Mouse (Mus musculus) inflammation-experienced regulatory T-cells, adult 6 months (primary cell): ENCODE results near the gene Med20. TPM values are rescaled to one million over a fixed set of nuclear protein-coding genes. Genes with fewer than 3 reads are reported as not detected.

Source experiments
- ATAC-seq: one replicate; pipeline ENCODE4 v1.8.0; 2017
- polyA plus RNA-seq, 3 experiments: library from polyadenylated mRNA; unstranded; fragments of 100-300 nt; shearing (Covaris generic); gene quantifications; one replicate each; pipeline ENCODE4 v1.2.1; 2017

The Med20 gene
- polyA plus RNA-seq: 10 to 100 TPM; 27.6 to 32.3 (median 28.1) TPM

DNA sequence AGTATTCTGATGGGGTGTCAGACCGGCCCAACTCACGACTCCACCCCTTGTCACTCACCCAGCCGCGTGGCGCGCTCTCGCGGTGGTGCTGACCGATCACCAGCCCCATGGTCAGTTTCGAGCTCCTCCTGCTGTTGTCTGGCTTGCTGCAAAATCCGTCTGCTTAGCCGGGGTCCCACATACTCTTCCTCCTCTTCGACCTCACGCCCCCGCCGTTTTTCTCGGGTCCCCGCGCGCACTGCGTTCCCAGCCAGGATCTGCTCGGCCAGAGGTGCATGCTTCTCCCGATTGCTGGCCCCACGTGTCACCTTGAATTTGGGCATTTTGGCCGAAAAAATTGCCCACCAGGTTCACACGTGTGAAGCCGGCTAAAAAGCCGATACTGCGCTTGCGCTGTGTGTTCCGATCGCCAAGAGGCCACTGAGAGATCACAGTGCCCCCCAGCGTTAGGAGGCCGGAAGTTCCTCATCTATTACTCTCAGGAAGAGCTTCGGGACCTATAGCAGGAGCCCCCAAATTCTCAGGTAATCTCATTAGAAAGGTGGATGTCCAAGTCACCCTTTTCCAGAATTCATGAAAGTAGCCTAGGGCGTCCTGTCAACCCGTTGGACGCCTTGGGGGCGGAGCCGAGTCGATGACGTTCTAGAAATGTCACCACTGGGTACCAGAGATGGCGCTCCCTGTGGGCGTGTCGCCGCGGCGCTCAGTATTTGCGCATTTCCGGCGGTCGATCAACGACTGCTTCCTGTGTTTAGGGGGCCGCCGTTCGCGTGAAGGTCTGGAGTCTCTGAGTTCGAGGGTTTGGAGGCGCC, at the start of gene Med20, which contains the start of the genes Bysl and Gm20517:
TSS of gene Med20 (plus strand) at position 734 of the 812 bp plus-strand sequence.
TSS of gene Bysl (minus strand) at position 644 of the 812 bp plus-strand sequence.
TSS of gene Gm20517 (plus strand) at position 741 of the 812 bp plus-strand sequence.
- ATAC-seq: peak; percentile 94

DNA sequence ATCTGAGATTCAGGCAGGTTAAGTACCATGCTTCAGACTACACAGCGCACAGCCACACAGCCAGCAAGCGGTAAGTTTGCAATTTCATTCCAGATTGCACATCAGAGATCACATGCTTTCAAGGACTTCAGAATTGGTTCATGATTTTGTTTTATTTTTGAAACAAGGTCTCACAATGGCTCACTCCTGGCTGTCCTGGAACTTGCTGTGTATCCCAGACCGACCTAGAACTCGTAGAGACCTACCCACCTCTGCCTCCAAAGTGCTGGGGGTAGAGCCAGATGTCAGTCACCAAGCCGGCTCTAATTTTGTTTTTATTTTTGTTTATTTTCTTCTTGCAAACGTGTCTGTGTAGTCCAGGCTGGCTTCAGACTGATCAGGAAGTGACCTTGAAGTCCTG, 48.5 kb upstream of the Med20 start:
- ATAC-seq: no peak

- ATAC-seq: peak; percentile 46
Observed at GRCm38 (mm10) chr17:47564612-47565011, 46.8 kb upstream of the Med20 start.

GRCm38 (mm10) chr17:47566133-47566532, 45.2 kb upstream of the Med20 start:
- no peak for ATAC-seq

DNA sequence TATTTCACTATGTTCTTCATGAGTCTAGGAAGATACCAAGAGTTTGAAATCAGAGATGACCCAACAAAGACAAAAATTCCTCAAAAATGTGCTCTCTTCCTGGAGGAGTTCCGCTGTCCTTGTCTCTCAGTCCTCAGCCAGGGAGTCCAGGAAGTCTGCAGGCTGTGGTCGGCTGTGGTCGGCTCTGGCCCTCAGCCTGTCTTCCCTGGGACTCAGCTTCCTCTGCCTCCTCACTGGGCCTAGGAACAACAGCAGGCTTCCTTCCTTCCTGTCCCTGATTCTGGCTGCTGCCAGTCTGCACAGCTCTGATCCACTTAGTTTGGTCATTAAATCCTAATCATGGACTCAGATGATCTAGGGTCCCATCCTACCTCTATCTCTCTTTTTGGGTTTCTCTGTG, 44.1 kb upstream of the Med20 start:
- no peak for ATAC-seq

- ATAC-seq: no peak
Observed at GRCm38 (mm10) chr17:47568389-47568788, 43.0 kb upstream of the Med20 start.

- ATAC-seq: no peak
Observed at GRCm38 (mm10) chr17:47568951-47569527, 42.3 kb upstream of the Med20 start.

DNA sequence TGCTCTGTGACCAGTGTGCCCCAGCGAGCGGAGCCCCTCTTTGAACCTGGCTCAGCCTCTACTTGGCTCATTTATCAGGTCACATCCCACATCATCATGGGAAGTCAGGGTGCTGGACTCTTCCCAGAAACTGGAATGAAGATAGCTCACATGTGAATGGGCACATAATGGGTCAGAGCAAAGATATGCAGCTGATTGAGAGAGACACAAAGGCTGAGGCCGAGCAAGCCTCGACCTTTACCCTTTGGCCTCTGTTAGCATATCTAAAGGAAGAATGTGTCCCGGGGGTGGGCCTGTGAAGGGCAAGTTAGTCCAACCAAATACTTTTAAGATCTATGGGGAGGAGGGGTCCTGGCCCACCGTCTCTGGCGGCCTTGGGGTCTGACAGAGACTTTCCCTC, 39.8 kb upstream of the Med20 start:
- no peak for ATAC-seq

DNA sequence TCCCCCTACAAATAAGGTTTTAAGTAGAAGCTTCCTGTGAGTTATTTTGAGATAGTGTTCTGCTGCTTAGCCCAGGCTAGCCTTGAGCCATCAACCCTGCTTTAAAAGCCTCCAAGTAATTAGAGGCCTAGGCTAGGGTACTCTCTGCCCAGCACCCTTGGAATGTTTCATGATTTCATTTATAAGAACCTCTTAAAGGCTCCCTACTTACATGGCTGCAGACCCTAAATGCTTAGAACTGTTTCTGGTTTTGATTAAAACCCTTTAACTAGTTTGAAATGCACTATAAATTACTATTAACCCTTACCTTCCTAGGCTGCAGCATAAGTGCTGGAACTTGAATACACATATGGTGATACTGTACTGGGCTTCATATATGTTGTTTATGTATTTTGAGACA, 38.9 kb upstream of the Med20 start:
- no peak for ATAC-seq

GRCm38 (mm10) chr17:47574028-47574427, 37.4 kb upstream of the Med20 start:
- ATAC-seq: no peak

DNA sequence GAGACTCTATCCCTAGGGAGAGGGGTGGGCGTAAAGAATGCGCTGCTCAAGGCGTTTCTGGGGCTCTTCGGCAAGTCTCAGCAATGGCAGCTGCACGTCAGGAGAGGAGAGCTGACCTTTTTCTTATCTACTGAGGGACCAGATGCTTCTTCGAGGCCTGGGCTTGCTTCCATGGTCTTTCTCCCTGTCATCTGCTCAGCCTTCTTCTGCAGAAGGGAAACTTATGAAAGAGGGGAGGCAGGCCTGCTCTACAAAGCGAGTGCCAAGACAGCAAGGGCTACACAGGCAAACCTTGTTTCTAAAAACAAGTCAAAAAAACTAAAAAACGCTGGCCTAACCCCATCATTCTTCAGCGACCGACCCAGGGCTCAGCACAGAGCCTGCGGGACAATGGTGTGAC, 36.6 kb upstream of the Med20 start:
- ATAC-seq: no peak

DNA sequence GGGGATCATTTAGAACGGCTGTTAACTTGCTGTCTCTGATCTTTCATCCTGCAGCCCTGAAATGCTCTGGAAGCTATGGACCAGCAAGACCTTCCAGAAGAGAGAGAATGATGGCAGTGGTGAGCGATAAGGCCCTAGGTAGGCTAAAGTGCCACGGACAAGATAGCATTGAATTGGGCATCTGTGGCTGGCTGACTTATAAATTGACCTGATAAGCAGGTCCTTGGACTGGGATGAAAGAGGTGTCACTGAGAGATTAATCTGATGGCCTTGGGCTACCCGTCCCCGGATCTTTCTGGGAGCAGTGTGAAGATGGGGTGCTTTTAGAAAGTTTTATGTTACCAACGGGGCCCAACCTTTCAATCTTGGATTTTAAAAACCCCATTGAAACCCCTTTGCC, 32.7 kb upstream of the Med20 start:
- no peak for ATAC-seq

GRCm38 (mm10) chr17:47580962-47581361, 30.4 kb upstream of the Med20 start:
- no peak for ATAC-seq

- no peak for ATAC-seq
Observed at GRCm38 (mm10) chr17:47588517-47588916, 22.9 kb upstream of the Med20 start.

- ATAC-seq: no peak
Observed at GRCm38 (mm10) chr17:47591073-47591472, 20.3 kb upstream of the Med20 start.

- peak; percentile 76 for ATAC-seq
Observed at GRCm38 (mm10) chr17:47593215-47593853, 18.0 kb upstream of the Med20 start.

GRCm38 (mm10) chr17:47593854-47594182, 17.6 kb upstream of the Med20 start:
- ATAC-seq: no peak

- peak; percentile 22 for ATAC-seq
Observed at GRCm38 (mm10) chr17:47594183-47594968, 17.0 kb upstream of the Med20 start.

GRCm38 (mm10) chr17:47594969-47595247, 16.5 kb upstream of the Med20 start:
- ATAC-seq: no peak

- no peak for ATAC-seq
Observed at GRCm38 (mm10) chr17:47595248-47596161, 15.9 kb upstream of the Med20 start.

- ATAC-seq: no peak
Observed at GRCm38 (mm10) chr17:47596162-47596838, 15.1 kb upstream of the Med20 start.

- no peak for ATAC-seq
Observed at GRCm38 (mm10) chr17:47596839-47597164, 14.6 kb upstream of the Med20 start.
